Mouse (Mus musculus) CH12.LX (cell line): Measurements from ENCODE around the gene Rc3h1. TPM values are rescaled to one million over a fixed set of nuclear protein-coding genes. Genes with fewer than 3 reads are reported as not detected.
"Not testable (repeated sequence)": the region's sequence is repeated elsewhere in the genome, so short reads cannot be mapped to it uniquely, and the experiment has no call there.

Experiments used
- DNase-seq: peaks from one replicate; pipeline ENCODE4 v3.0.0-alpha.2; 2013; ENCODE audit errors: extremely low read depth
- H3K27ac ChIP-seq: 2 replicates; pipeline ENCODE4 v1.5.1; 2012; ENCODE audit warnings: low read depth, mild to moderate bottlenecking, control low read depth, moderate library complexity; ENCODE audit not compliant: insufficient read depth
- H3K27me3 ChIP-seq: replicated peaks from 2 replicates; pipeline ENCODE3; 2012; ENCODE audit warnings: inconsistent platforms
- H3K36me3 ChIP-seq, 2 experiments: replicated peaks in 1 of 2; 2 replicates each; pipeline versions ENCODE3 to v1.6.1; 2012; ENCODE audit warnings: inconsistent platforms in 1 of 2, low read length in 1 of 2, mild to moderate bottlenecking in 1 of 2, mixed read lengths in 1 of 2, moderate library complexity in 1 of 2; ENCODE audit not compliant: control insufficient read depth in 1 of 2, insufficient read depth in 1 of 2
- H3K4me1 ChIP-seq, 2 experiments: 2 replicates each; pipeline ENCODE4 v1.6.1; 2012; ENCODE audit warnings: inconsistent platforms in 1 of 2, moderate library complexity in 1 of 2; ENCODE audit not compliant: insufficient read depth in 2 of 2, control insufficient read depth in 1 of 2
- H3K4me2 ChIP-seq: 2 replicates; pipeline ENCODE4 v1.6.1; 2012; ENCODE audit warnings: low read depth, mild to moderate bottlenecking, control low read depth; ENCODE audit not compliant: poor library complexity, insufficient read depth, severe bottlenecking
- H3K4me3 ChIP-seq, 3 experiments: fragments of 150-350 bp in 1 of 3; sonication (generic) in 1 of 3; replicated peaks in 1 of 3; 2 replicates each; pipeline versions ENCODE3 to v1.5.1; 2011 to 2012; ENCODE audit warnings: low read depth in 2 of 3, low read length in 2 of 3, mild to moderate bottlenecking in 2 of 3, moderate library complexity in 2 of 3, control low read depth in 1 of 3, improper control_type of control experiment in 1 of 3, inconsistent platforms in 1 of 3, mixed read lengths in 1 of 3; ENCODE audit not compliant: poor library complexity in 1 of 3
- H3K79me2 ChIP-seq: replicated peaks from 2 replicates; pipeline ENCODE4 v1.6.1; 2012; ENCODE audit warnings: mild to moderate bottlenecking, moderate library complexity; ENCODE audit not compliant: control insufficient read depth, poor library complexity, insufficient read depth, severe bottlenecking; ENCODE audit errors: extremely low read depth
- H3K9ac ChIP-seq: 2 replicates; pipeline ENCODE4 v1.6.1; 2012; ENCODE audit warnings: low read depth, mild to moderate bottlenecking, control low read depth, moderate library complexity; ENCODE audit not compliant: insufficient read depth
- H3K9me3 ChIP-seq: replicated peaks from 2 replicates; pipeline ENCODE3; 2012; ENCODE audit warnings: low read length, inconsistent platforms, mixed read lengths
- BHLHE40 ChIP-seq: IDR thresholded peaks from 2 replicates; pipeline ENCODE4 v1.6.1; 2011; ENCODE audit warnings: mild to moderate bottlenecking, low read depth, low read length, improper control_type of control experiment
- CTCF ChIP-seq, 2 experiments: IDR thresholded peaks in 1 of 2; conservative IDR thresholded peaks in 1 of 2; 2 replicates each; pipeline ENCODE4 v1.5.1; 2011 to 2012; ENCODE audit warnings: low read depth in 2 of 2, low read length in 2 of 2, improper control_type of control experiment in 1 of 2, inconsistent platforms in 1 of 2, mild to moderate bottlenecking in 1 of 2, moderate library complexity in 1 of 2
- E2F4 ChIP-seq: IDR thresholded peaks from 2 replicates; pipeline ENCODE4 v1.6.1; 2011; ENCODE audit warnings: low read depth, low read length, improper control_type of control experiment; ENCODE audit not compliant: insufficient replicate concordance
- EP300 ChIP-seq: IDR thresholded peaks from 2 replicates; pipeline ENCODE4 v1.6.1; 2011; ENCODE audit warnings: low read length, improper control_type of control experiment
- ETS1 ChIP-seq: conservative IDR thresholded peaks from 2 replicates; pipeline ENCODE4 v1.6.1; 2012; ENCODE audit warnings: low read depth, mild to moderate bottlenecking, inconsistent platforms, low read length, improper control_type of control experiment, moderate library complexity
- IRF4 ChIP-seq: IDR thresholded peaks from 2 replicates; pipeline ENCODE4 v1.6.1; 2014; ENCODE audit warnings: low read depth, mild to moderate bottlenecking, inconsistent platforms, low read length, improper control_type of control experiment
- JUN ChIP-seq: IDR thresholded peaks from 2 replicates; pipeline ENCODE4 v1.6.1; 2011; ENCODE audit warnings: low read depth, mild to moderate bottlenecking, low read length, improper control_type of control experiment, moderate library complexity; ENCODE audit not compliant: insufficient read depth
- JUND ChIP-seq: conservative IDR thresholded peaks from 2 replicates; pipeline ENCODE4 v1.6.1; 2011; ENCODE audit warnings: low read depth, low read length, improper control_type of control experiment
- KAT2A ChIP-seq: IDR thresholded peaks from 2 replicates; pipeline ENCODE4 v1.6.1; 2012; ENCODE audit warnings: low read length, improper control_type of control experiment, inconsistent platforms; ENCODE audit not compliant: insufficient replicate concordance
- MEF2A ChIP-seq: IDR thresholded peaks from 2 replicates; pipeline ENCODE4 v1.6.1; 2014; ENCODE audit warnings: low read depth, mild to moderate bottlenecking, inconsistent platforms, low read length, improper control_type of control experiment, borderline replicate concordance
- PAX5 ChIP-seq: IDR thresholded peaks from 2 replicates; pipeline ENCODE4 v1.6.1; 2012; ENCODE audit warnings: low read length, inconsistent platforms, mixed read lengths
- SIN3A ChIP-seq: IDR thresholded peaks from 2 replicates; pipeline ENCODE4 v1.6.1; 2012; ENCODE audit warnings: low read length, improper control_type of control experiment, inconsistent platforms
- SMC3 ChIP-seq: IDR thresholded peaks from 2 replicates; pipeline ENCODE4 v1.6.1; 2011; ENCODE audit warnings: low read depth, low read length, improper control_type of control experiment
- TCF12 ChIP-seq: IDR thresholded peaks from 2 replicates; pipeline ENCODE4 v1.6.1; 2014; ENCODE audit warnings: low read depth, mild to moderate bottlenecking, inconsistent platforms, low read length, improper control_type of control experiment
- USF1 ChIP-seq: IDR thresholded peaks from 2 replicates; pipeline ENCODE4 v1.6.1; 2014; ENCODE audit warnings: low read depth, mild to moderate bottlenecking, inconsistent platforms, low read length, improper control_type of control experiment
- ZC3H11A ChIP-seq: IDR thresholded peaks from 2 replicates; pipeline ENCODE4 v1.6.1; 2012; ENCODE audit warnings: low read depth, mild to moderate bottlenecking, inconsistent platforms, low read length, improper control_type of control experiment
- dilution Hi-C: fragments of 300-500 bp; cut with MboI; formaldehyde crosslinking; loops from 2 replicates; pipeline ENCODE4 v1.14.3; 2020; ENCODE audit warnings: low sequenced_read_pairs; ENCODE audit not compliant: extremely low pct_unique_long_range_greater_than_20kb, extremely low pct_ligation_motif_present
- in situ Hi-C: fragments of 300-500 bp; cut with MboI; formaldehyde crosslinking; loops from 3 replicates; pipeline ENCODE4 v1.14.3; 2019; ENCODE audit warnings: low sequenced_read_pairs, low pct_ligation_motif_present, low pct_unique_long_range_greater_than_20kb, mixed read lengths
- polyA plus RNA-seq: library from polyadenylated mRNA; unstranded; fragments of >175 nt; gene quantifications from 2 replicates; pipeline ENCODE4 v1.2.1, GENCODE M21; 2012; ENCODE audit warnings: low read depth; ENCODE audit not compliant: insufficient read length
- total RNA-seq, 2 experiments: library from RNA; depleted of rRNA; stranded (reverse); fragments of 300-350 nt in 1 of 2; fragments of >200 nt in 1 of 2; gene quantifications; 2 replicates each; pipeline ENCODE4 v1.2.3; 2012 to 2014

Rc3h1 gene
- total and polyA plus RNA-seq, 3 experiments: 17.8 to 22.5 (median 21.7) TPM

- Histone ChIP-seq H3K4me1 (peaks cover 3 to 16% of the 10 kb centered on the region in 2 experiments; a peak in 3 of 4 replicates), H3K4me3 (no peak overlapping the region), H3K9ac (no peak overlapping the region), H3K27ac (no peak overlapping the region), H3K4me2 (no peak overlapping the region), H3K36me3 (no peaks in the 10 kb centered on the region), H3K9me3 (no peaks in the 10 kb centered on the region), H3K79me2 (peaks cover 2% of the 10 kb centered on the region; the same call in 1 of the 2 replicates), H3K27me3 (no peaks in the 10 kb centered on the region)
- dilution Hi-C loops: no loop called here
- no peak for DNase-seq
- no peak for TF ChIP-seq KAT2A
- no peak for TF ChIP-seq ZC3H11A
- TF ChIP-seq SMC3: no peak
- no peak for TF ChIP-seq USF1
- TF ChIP-seq PAX5: no peak
- no peak for TF ChIP-seq SIN3A
- no peak for TF ChIP-seq E2F4
- no peak for TF ChIP-seq CTCF (conservative IDR thresholded peaks at IDR 0.05 in 1 of 2, IDR thresholded peaks at IDR 0.05 in 1 of 2; ENCODE audit: low read depth in 2 of 2, low read length in 2 of 2)
- no peak for TF ChIP-seq TCF12
- no peak for TF ChIP-seq MEF2A
- TF ChIP-seq JUND: no peak
- TF ChIP-seq BHLHE40: no peak
- in situ Hi-C loops: loop anchor here (10.0 to 25.0 kb wide), 3 partner anchors 296 to 453 kb away; no protein-coding TSS in a partner anchor
Measured at GRCm38 (mm10) chr1:160858132-160858531, 48.1 kb upstream of the Rc3h1 start.

DNA sequence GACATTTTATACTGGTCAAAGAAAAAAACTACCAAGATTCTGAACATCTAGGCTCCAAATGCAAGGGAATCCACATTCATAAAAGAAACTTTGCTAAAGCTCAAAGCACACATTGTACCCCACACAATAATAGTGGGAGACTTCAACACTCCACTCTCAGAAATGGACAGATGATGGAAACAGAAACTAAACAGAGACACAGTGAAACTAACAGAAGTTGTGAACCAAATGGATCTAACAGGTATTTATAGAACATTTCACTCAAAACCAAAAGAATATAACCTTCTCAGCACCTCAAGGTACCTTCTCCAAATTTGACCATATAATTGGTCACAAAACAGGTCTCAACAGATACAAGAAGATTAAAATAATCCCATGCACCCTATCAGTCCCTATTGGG, 46.3 kb upstream of the Rc3h1 start:
- H3K27ac ChIP-seq, H3K36me3 ChIP-seq, H3K79me2 ChIP-seq, H3K9ac ChIP-seq, DNase-seq, H3K9me3 ChIP-seq, H3K27me3 ChIP-seq, dilution Hi-C loops: not testable (repeated sequence)
- Histone ChIP-seq H3K4me3 (peak overlapping the region in 1 of 3 experiments; percentile 2), H3K4me1 (peaks cover 3 to 16% of the 10 kb centered on the region in 2 experiments; a peak in 3 of 4 replicates), H3K4me2 (peak overlapping the region; percentile 84)
- in situ Hi-C loops: loop anchor here (5.0 to 25.0 kb wide), 4 partner anchors 118 to 455 kb away; no protein-coding TSS in a partner anchor
- TF ChIP-seq MEF2A: peak; percentile 61; the same call in 1 of the 2 replicates
- TF ChIP-seq BHLHE40: peak; percentile 39; the same call in 1 of the 2 replicates
- TF ChIP-seq SIN3A: peak; percentile 43; the same call in 1 of the 2 replicates
- peak; percentile 40; the same call in 1 of the 2 replicates for TF ChIP-seq TCF12
- peak; percentile 80 for TF ChIP-seq EP300
- 0 out of 2 replicates have a peak, but pooled peaks have one; percentile 30 for TF ChIP-seq ETS1
- 0 out of 2 replicates have a peak, but pooled peaks have one; percentile 34 for TF ChIP-seq JUN
- peak; percentile 62 for TF ChIP-seq IRF4
